Mouse (Mus musculus): ENCODE measurements around the gene Pipox. TPM values are rescaled to one million over a fixed set of nuclear protein-coding genes. Genes with fewer than 3 reads are reported as not detected.

Pipox gene
- 12.1 and 12.6 TPM in 2 replicates for polyA plus RNA-seq (2014; fragmentation: Nextera tagmentation; extraction: Ambion mirVana)

DNA sequence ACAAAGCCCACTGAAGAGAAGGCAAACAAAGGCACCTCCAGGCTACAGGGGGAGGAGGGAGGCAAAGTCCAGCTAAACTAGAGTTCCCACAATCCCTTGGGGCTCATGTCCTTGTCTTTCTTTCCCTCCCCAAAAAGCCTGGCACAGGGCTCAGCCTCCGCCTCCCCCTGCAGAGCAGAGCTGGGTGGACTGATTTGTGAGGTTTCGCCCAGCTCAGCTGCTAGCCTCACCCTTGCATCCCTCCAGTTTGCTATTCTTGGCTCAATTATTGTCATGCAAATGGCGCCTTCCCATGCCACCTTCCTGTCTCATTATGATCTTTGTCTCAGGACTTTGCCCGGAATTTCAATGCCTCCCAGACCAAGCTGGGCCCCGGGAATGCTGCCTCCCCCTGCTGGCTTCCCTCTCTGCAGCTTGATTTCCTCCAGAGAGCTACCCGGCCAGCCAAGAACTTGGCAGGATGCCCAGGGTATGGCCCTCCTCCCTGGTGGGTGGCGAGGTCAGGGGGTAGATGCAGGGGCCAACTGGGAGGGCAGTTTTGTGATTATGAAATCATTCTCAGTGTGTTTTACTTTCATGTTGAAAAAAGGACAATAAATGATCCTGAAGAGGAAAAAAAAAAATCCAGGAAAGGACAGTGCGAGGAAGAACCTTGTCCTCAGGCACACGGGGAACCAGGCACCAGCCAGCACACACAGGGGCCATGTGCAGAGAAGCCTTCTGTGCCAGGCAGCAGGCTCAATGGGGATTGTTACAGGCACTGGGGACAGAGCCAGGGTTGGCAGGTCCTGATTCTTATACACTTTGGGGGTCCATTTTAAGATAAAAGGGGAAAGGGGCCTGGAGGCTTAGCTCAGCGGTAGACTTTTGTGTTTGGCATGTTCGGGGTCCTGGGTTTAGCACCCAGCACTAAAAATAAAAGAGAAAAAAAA is at the start of gene Pipox:
Pipox (minus strand) TSS at position 310 of the 932 bp plus-strand sequence.
- Histone ChIP-seq H3K4me2 (peak within 1 kb of the TSS; percentile 34), H3K4me1 (ENCODE audit: control insufficient read depth, insufficient read depth, low read length) (peaks cover 60% of the 10 kb centered on the region), H3K36me3 (ENCODE audit: control insufficient read depth, insufficient read depth, low read length) (no peaks in the 10 kb centered on the region), H3K9ac (ENCODE audit: low read length) (peak within 1 kb of the TSS; percentile 50), H3K27me3 (ENCODE audit: control insufficient read depth, insufficient read depth, low read length) (peaks cover 2% of the 10 kb centered on the region; the same call in 1 of the 2 replicates), H3K9me3 (ENCODE audit: control insufficient read depth, low read length) (no peaks in the 10 kb centered on the region), H3K4me3 (ENCODE audit: low read depth, low read length) (peak within 1 kb of the TSS; percentile 9), H3K27ac (ENCODE audit: low read depth, low read length) (peak within 1 kb of the TSS; percentile 90)
- DNase-seq (ENCODE audit: low spot score, missing footprints) (peak; percentile 97), ATAC-seq (ENCODE audit: low FRiP score) (peak; percentile 90)
- WGBS = 7% methylated on average over 11 of the region's 11 CpGs

DNA sequence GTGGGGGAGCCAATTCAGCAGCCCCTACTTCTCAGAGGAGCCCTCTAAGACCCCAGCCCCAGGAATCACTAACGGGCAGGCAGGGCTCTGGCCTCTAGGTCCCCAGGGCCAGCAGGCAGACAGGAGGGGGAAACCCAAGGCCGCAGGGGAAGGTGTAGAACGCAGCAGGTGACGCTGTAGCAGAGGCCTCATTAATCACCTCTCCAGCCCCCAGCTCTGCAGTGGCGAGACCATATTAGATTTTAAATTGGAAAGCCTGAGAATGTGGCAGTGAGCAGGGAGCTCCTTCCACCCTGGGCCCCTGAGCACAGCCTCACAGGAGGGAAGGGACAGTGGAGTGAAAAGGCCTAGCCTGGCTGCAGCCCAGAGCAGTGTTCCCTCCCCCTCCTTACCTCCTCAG is 48.3 kb upstream of the Pipox start:
- no peaks in the 10 kb centered on the region for H3K9me3 ChIP-seq (ENCODE audit: control insufficient read depth, low read length)
- H3K4me2 ChIP-seq = no peak overlapping the region
- no peaks in the 10 kb centered on the region for H3K36me3 ChIP-seq (ENCODE audit: control insufficient read depth, insufficient read depth, low read length)
- ATAC-seq (ENCODE audit: low FRiP score) (no peak), DNase-seq (ENCODE audit: low spot score, missing footprints) (peak; percentile 85)
- H3K4me3 ChIP-seq (ENCODE audit: low read depth, low read length) = no peak overlapping the region
- peaks cover 14% of the 10 kb centered on the region for H3K4me1 ChIP-seq (ENCODE audit: control insufficient read depth, insufficient read depth, low read length)
- no peak overlapping the region for H3K27ac ChIP-seq (ENCODE audit: low read depth, low read length)
- 17% methylated on average over 5 of the region's 5 CpGs for WGBS
- H3K27me3 ChIP-seq (ENCODE audit: control insufficient read depth, insufficient read depth, low read length) = peaks cover 5% of the 10 kb centered on the region
- peak overlapping the region; percentile 40 for H3K9ac ChIP-seq (ENCODE audit: low read length)

DNA sequence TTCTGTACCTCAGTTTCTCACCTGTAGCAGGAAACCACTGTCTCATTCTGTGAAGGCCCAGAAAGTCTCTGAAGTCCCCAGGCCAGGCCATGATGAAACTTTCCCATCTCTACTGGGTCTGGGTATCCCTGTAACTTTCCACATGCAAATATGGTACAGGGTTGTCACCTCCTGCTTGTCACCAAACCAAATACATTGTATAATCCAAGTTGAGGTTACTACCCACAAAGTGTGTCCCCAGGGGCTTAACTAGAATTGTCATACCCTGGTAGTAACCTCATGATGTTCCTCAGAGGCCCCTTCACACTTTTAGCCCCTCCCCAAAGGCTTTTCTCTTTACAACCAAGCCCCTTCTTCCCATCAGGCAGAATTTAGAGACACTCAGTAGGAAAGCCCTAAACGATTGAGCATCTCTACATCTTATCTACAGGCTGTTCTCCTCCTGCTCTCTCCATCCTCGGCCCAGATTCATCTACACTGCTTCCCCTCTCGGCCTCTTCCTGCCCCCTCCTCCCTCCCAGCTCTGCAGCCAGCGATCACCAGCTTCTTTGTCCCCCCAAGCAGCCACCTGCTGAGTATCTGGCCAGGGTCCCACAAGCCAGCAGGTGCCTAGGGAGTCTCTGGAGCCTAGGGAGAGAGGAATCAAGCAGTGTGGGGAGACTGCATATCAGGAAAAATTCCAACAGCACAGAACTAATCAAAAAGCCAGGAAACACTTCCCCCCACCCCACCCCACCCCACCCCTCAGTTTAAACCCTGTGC is 43.9 kb upstream of the Pipox start:
- Histone ChIP-seq H3K27me3 (ENCODE audit: control insufficient read depth, insufficient read depth, low read length) (peaks cover 25% of the 10 kb centered on the region), H3K4me3 (ENCODE audit: low read depth, low read length) (no peak overlapping the region), H3K27ac (ENCODE audit: low read depth, low read length) (no peak overlapping the region), H3K4me2 (no peak overlapping the region), H3K4me1 (ENCODE audit: control insufficient read depth, insufficient read depth, low read length) (peaks cover 8% of the 10 kb centered on the region), H3K9ac (ENCODE audit: low read length) (no peak overlapping the region), H3K36me3 (ENCODE audit: control insufficient read depth, insufficient read depth, low read length) (no peaks in the 10 kb centered on the region), H3K9me3 (ENCODE audit: control insufficient read depth, low read length) (no peaks in the 10 kb centered on the region)
- no peak for DNase-seq (ENCODE audit: low spot score, missing footprints)
- ATAC-seq (ENCODE audit: low FRiP score) = no peak
- WGBS = 18% methylated on average over 4 of the region's 4 CpGs

DNA sequence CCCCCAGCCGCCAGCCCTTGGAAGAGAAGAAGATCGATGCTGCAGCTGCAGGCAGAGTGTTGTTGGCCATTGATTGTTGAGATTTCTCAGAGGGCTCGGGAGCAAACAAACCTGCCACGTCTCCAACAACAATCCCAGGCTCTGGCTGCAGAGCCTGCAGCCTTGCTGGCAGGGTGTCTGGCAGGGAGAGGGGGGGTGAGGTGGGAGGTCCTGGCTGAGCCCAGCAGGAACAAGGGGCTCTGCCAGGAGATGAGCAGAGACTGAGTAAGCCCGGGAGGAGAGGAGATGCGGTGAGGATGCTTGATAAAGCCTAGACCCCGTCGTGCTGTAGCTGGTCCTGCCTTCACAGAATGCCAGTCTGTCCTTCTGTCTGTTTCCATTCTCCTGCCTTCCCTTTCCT is 43.0 kb upstream of the Pipox start:
- Histone ChIP-seq H3K36me3 (ENCODE audit: control insufficient read depth, insufficient read depth, low read length) (no peaks in the 10 kb centered on the region), H3K4me1 (ENCODE audit: control insufficient read depth, insufficient read depth, low read length) (peaks cover 4% of the 10 kb centered on the region), H3K4me2 (no peak overlapping the region), H3K27me3 (ENCODE audit: control insufficient read depth, insufficient read depth, low read length) (peaks cover 34% of the 10 kb centered on the region), H3K27ac (ENCODE audit: low read depth, low read length) (no peak overlapping the region), H3K9ac (ENCODE audit: low read length) (no peak overlapping the region), H3K4me3 (ENCODE audit: low read depth, low read length) (no peak overlapping the region), H3K9me3 (ENCODE audit: control insufficient read depth, low read length) (no peaks in the 10 kb centered on the region)
- DNase-seq (ENCODE audit: low spot score, missing footprints) = no peak
- WGBS = 8% methylated on average over 8 of the region's 8 CpGs
- no peak for ATAC-seq (ENCODE audit: low FRiP score)

DNA sequence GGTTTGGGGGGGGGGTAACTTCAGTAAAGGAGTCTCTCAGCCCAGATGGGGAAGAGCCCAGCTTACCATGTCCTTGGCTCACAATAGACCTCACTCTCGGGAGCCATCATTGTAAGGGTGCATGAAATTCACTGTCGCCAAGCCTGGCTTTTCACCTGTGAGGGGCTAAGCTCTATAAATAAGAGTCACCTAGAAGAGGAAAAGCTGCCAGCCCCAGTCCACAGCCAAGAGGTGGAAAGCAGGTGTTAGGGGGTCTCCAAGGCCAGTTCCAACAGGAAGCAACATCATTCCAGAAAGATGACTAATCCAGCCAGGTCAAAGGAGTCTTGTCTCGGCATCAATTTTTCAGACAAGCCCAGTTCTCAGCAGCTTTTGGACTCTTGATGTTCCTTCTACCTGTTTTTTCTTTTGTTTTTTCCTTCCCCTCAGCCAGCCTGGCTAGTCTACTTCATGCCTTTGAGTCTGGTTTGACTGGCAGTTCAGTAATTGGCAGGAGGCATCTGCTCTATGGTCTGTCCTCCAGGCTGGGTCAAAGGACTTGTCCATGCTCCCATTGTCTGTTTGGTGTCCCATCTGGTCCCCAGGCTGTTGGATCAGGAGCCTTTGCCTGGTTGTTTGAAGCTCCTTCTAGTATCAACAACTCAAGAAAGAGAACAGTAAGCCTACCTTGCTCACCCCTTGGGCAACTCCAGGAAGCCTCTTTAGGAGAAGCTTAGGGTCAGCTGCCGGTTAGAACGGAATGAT is 40.8 kb upstream of the Pipox start:
- Histone ChIP-seq H3K27ac (ENCODE audit: low read depth, low read length) (no peak overlapping the region), H3K4me1 (ENCODE audit: control insufficient read depth, insufficient read depth, low read length) (peaks cover 14% of the 10 kb centered on the region), H3K4me3 (ENCODE audit: low read depth, low read length) (no peak overlapping the region), H3K4me2 (no peak overlapping the region), H3K36me3 (ENCODE audit: control insufficient read depth, insufficient read depth, low read length) (no peaks in the 10 kb centered on the region), H3K27me3 (ENCODE audit: control insufficient read depth, insufficient read depth, low read length) (peaks cover 42% of the 10 kb centered on the region), H3K9me3 (ENCODE audit: control insufficient read depth, low read length) (no peaks in the 10 kb centered on the region), H3K9ac (ENCODE audit: low read length) (no peak overlapping the region)
- DNase-seq (ENCODE audit: low spot score, missing footprints) (no peak), ATAC-seq (ENCODE audit: low FRiP score) (no peak)
- 47% methylated on average over 5 of the region's 5 CpGs for WGBS

DNA sequence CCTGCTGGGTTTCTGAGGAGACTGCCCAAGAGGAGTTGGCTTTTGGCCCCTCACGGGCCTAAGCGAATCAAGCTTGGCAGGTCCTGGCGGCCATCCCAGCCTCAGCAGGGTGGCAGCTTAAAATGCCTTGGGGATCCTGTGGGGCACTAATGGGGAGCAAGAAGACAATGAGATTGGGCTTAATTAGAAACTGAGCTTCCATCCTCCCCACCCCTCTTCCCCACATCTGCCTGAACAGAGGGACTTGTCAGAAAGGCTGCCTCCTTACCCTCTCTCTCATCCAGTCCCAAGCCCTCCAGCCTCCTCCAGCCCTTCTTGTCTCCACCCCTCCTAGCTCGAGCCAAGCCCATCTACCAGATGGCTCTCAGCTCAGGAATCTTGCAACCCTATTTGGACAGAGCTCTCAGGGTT is 40.2 kb upstream of the Pipox start:
- Histone ChIP-seq H3K9ac (ENCODE audit: low read length) (no peak overlapping the region), H3K4me3 (ENCODE audit: low read depth, low read length) (no peak overlapping the region), H3K4me2 (no peak overlapping the region), H3K36me3 (ENCODE audit: control insufficient read depth, insufficient read depth, low read length) (no peaks in the 10 kb centered on the region), H3K27ac (ENCODE audit: low read depth, low read length) (no peak overlapping the region), H3K9me3 (ENCODE audit: control insufficient read depth, low read length) (no peaks in the 10 kb centered on the region), H3K4me1 (ENCODE audit: control insufficient read depth, insufficient read depth, low read length) (peaks cover 14% of the 10 kb centered on the region), H3K27me3 (ENCODE audit: control insufficient read depth, insufficient read depth, low read length) (peaks cover 41% of the 10 kb centered on the region)
- no peak for ATAC-seq (ENCODE audit: low FRiP score)
- DNase-seq (ENCODE audit: low spot score, missing footprints) = no peak
- 2% methylated on average over 4 of the region's 4 CpGs for WGBS

DNA sequence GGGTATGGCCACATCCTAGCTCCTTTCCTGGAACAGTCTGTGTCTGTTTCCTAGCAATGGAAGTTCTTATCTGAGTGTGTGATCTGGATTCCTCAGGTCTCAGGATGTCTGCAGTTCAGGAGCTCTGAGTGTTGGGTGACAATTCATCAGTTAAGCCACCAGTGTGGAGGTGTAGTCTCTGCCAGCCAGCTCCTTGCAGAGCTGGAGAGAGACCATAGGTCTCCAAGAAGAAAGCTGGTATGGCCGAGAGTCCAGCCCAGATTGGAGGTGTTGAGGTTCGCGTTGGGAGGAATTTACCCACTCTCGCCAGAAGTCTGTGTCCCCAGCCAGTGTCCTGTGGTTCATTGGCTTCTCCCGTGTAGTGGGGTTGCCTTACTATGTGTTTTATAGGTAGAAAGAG is 38.7 kb upstream of the Pipox start:
- Histone ChIP-seq H3K27me3 (ENCODE audit: control insufficient read depth, insufficient read depth, low read length) (peaks cover 39% of the 10 kb centered on the region), H3K4me1 (ENCODE audit: control insufficient read depth, insufficient read depth, low read length) (peaks cover 14% of the 10 kb centered on the region), H3K9ac (ENCODE audit: low read length) (no peak overlapping the region), H3K27ac (ENCODE audit: low read depth, low read length) (no peak overlapping the region), H3K4me2 (no peak overlapping the region), H3K36me3 (ENCODE audit: control insufficient read depth, insufficient read depth, low read length) (no peaks in the 10 kb centered on the region), H3K9me3 (ENCODE audit: control insufficient read depth, low read length) (no peaks in the 10 kb centered on the region), H3K4me3 (ENCODE audit: low read depth, low read length) (no peak overlapping the region; the same call in 1 of the 2 replicates)
- ATAC-seq (ENCODE audit: low FRiP score) = no peak
- DNase-seq (ENCODE audit: low spot score, missing footprints) = peak; percentile 87
- WGBS = 53% methylated on average over 5 of the region's 5 CpGs

DNA sequence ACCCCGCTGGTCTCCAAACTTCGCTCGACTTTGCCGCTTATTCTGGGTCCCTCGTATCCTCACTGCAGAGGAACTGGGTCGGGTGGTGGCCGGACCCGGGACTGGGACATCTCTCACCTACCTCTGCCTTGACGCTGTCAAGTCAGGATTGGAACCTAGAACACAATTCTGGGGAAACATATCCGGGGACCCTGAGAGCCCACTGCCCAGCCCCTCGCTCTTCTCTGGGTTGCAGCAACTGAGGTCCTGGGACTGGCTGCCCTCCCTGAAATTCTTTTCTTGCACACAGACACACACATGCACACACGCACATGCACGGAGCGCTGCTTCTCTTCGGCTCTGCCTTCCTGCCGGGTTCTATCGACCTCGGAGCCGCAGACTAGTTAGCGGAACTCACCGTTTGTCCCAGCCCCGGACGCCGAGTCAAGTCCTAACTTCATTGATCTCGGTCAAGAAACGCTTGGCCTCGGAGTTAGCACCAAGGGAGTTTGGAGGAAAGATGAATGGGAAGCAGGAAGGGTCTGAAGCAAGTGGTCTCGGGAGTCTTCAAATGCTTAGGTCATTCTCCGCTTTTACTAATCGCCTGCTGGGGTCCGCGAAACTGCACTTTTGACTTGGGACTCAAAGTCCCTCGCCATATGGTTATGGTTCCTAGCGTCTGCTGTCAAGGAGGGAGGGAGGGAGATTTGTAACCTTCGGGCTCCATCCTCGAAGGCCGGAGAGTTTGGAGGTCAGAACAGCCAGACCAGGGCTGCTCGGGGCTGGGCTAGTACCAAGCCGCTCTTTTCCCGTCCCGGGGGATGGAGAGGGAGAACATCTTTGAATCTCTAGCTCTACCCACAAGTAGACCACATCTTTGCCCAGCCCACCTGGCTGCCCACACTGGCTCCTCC is 37.9 kb upstream of the Pipox start:
- Histone ChIP-seq H3K27ac (ENCODE audit: low read depth, low read length) (no peak overlapping the region), H3K9me3 (ENCODE audit: control insufficient read depth, low read length) (no peaks in the 10 kb centered on the region), H3K9ac (ENCODE audit: low read length) (peak overlapping the region; percentile 59; the same call in 1 of the 2 replicates), H3K4me3 (ENCODE audit: low read depth, low read length) (peak overlapping the region; percentile 61), H3K27me3 (ENCODE audit: control insufficient read depth, insufficient read depth, low read length) (peaks cover 39% of the 10 kb centered on the region), H3K4me2 (peak overlapping the region; percentile 99), H3K4me1 (ENCODE audit: control insufficient read depth, insufficient read depth, low read length) (peaks cover 14% of the 10 kb centered on the region), H3K36me3 (ENCODE audit: control insufficient read depth, insufficient read depth, low read length) (no peaks in the 10 kb centered on the region)
- DNase-seq (ENCODE audit: low spot score, missing footprints) (peak; percentile 93), ATAC-seq (ENCODE audit: low FRiP score) (no peak)
- 1% methylated on average over 41 of the region's 41 CpGs for WGBS
